Mouse (Mus musculus) forebrain, embryonic 12.5 days (tissue): ENCODE data around the gene Spats2l. TPM values are rescaled to one million over a fixed set of nuclear protein-coding genes. Genes with fewer than 3 reads are reported as not detected.

Source experiments
- ATAC-seq: fragments of 200-750 bp; cut with Nextera tagmentation; 2 replicates; pipeline ENCODE4 v1.8.0; 2017; ENCODE audit warnings: moderate TSS enrichment; ENCODE audit not compliant: low FRiP score
- H3K27ac ChIP-seq: fragments of 300-500 bp; sonication (generic); 2 replicates; pipeline ENCODE4 v1.5.1; 2016; ENCODE audit warnings: mild to moderate bottlenecking
- H3K27me3 ChIP-seq: fragments of 300-500 bp; sonication (generic); 2 replicates; pipeline ENCODE4 v1.6.1; 2016; ENCODE audit warnings: mild to moderate bottlenecking
- H3K36me3 ChIP-seq: fragments of 300-500 bp; sonication (generic); replicated peaks from 2 replicates; pipeline ENCODE4 v1.6.1; 2016; ENCODE audit warnings: mild to moderate bottlenecking
- H3K4me1 ChIP-seq: fragments of 300-500 bp; sonication (generic); 2 replicates; pipeline ENCODE4 v1.6.1; 2016
- H3K4me2 ChIP-seq: fragments of 300-500 bp; sonication (generic); 2 replicates; pipeline ENCODE4 v1.6.1; 2016; ENCODE audit warnings: mild to moderate bottlenecking, moderate library complexity
- H3K4me3 ChIP-seq: fragments of 300-500 bp; sonication (generic); replicated peaks from 2 replicates; pipeline ENCODE4 v1.5.1; 2016; ENCODE audit warnings: mild to moderate bottlenecking
- H3K9ac ChIP-seq: fragments of 300-500 bp; sonication (generic); 2 replicates; pipeline ENCODE4 v1.6.1; 2016; ENCODE audit warnings: mild to moderate bottlenecking
- H3K9me3 ChIP-seq: fragments of 300-500 bp; sonication (generic); 2 replicates; pipeline ENCODE4 v1.6.1; 2016
- WGBS: fragments of 180-500 bp; shearing (Covaris S2); methylation state at CpG from one replicate; pipeline ENCODE4 v1.1.7; 2016; 5-methylcytosine and 5-hydroxymethylcytosine counted together
- polyA plus RNA-seq: library from polyadenylated mRNA; unstranded; fragments of >200 nt; fragmentation: Nextera tagmentation; extraction: Ambion mirVana; gene quantifications from 2 replicates; pipeline ENCODE4 v1.2.1, GENCODE M21; 2016

Spats2l gene
- polyA plus RNA-seq, 1 experiment from 2014 or later = 57.2 TPM

GRCm38 (mm10) chr1:57868651-57869050 is 94.7 kb downstream of the Spats2l start:
- WGBS = 83% methylated on average over 13 of the region's 13 CpGs
- no peaks in the 10 kb centered on the region for H3K27me3 ChIP-seq
- no peak for ATAC-seq
- no peak overlapping the region for H3K4me2 ChIP-seq
- H3K4me1 ChIP-seq = peaks cover 47% of the 10 kb centered on the region
- no peak overlapping the region for H3K4me3 ChIP-seq
- no peaks in the 10 kb centered on the region for H3K9me3 ChIP-seq
- H3K9ac ChIP-seq = no peak overlapping the region
- H3K27ac ChIP-seq = no peak overlapping the region
- no peaks in the 10 kb centered on the region for H3K36me3 ChIP-seq

- Histone ChIP-seq H3K9me3 (no peaks in the 10 kb centered on the region), H3K4me1 (peaks cover 60% of the 10 kb centered on the region), H3K4me3 (no peak overlapping the region), H3K9ac (no peak overlapping the region), H3K27ac (peak overlapping the region; percentile 50; the same call in 1 of the 2 replicates), H3K27me3 (no peaks in the 10 kb centered on the region), H3K36me3 (no peaks in the 10 kb centered on the region), H3K4me2 (no peak overlapping the region)
- ATAC-seq = peak; percentile 17; the same call in 1 of the 2 replicates
- WGBS = 12% methylated on average over 3 of the region's 3 CpGs
Measured at GRCm38 (mm10) chr1:57872006-57872405, 98.0 kb downstream of the Spats2l start.

- H3K27me3 ChIP-seq = no peaks in the 10 kb centered on the region
- H3K4me2 ChIP-seq = no peak overlapping the region
- H3K9ac ChIP-seq = no peak overlapping the region
- no peak overlapping the region for H3K27ac ChIP-seq
- WGBS = 78% methylated on average over 7 of the region's 7 CpGs
- no peak overlapping the region for H3K4me3 ChIP-seq
- ATAC-seq = no peak
- H3K4me1 ChIP-seq = peaks cover 49% of the 10 kb centered on the region
- no peaks in the 10 kb centered on the region for H3K9me3 ChIP-seq
- no peaks in the 10 kb centered on the region for H3K36me3 ChIP-seq
Measured at GRCm38 (mm10) chr1:57873996-57874395, 100.0 kb downstream of the Spats2l start.

- Histone ChIP-seq H3K36me3 (no peaks in the 10 kb centered on the region), H3K9ac (no peak overlapping the region), H3K4me1 (peaks cover 47% of the 10 kb centered on the region), H3K27me3 (no peaks in the 10 kb centered on the region), H3K4me3 (no peak overlapping the region), H3K4me2 (no peak overlapping the region), H3K27ac (peak overlapping the region; percentile 75), H3K9me3 (no peaks in the 10 kb centered on the region)
- 72% methylated on average over 6 of the region's 6 CpGs for WGBS
- ATAC-seq = no peak
Measured at GRCm38 (mm10) chr1:57875109-57875508, 101.1 kb downstream of the Spats2l start.

GRCm38 (mm10) chr1:57875512-57875911 is 101.5 kb downstream of the Spats2l start:
- H3K4me2 ChIP-seq = no peak overlapping the region
- no peaks in the 10 kb centered on the region for H3K27me3 ChIP-seq
- H3K4me3 ChIP-seq = no peak overlapping the region
- H3K27ac ChIP-seq = peak overlapping the region; percentile 75
- 43% methylated on average over 7 of the region's 7 CpGs for WGBS
- H3K4me1 ChIP-seq = peaks cover 43% of the 10 kb centered on the region
- no peak overlapping the region for H3K9ac ChIP-seq
- no peaks in the 10 kb centered on the region for H3K36me3 ChIP-seq
- ATAC-seq = peak; percentile 59; the same call in 1 of the 2 replicates
- H3K9me3 ChIP-seq = no peaks in the 10 kb centered on the region

- Histone ChIP-seq H3K9me3 (no peaks in the 10 kb centered on the region), H3K4me3 (no peak overlapping the region), H3K27ac (no peak overlapping the region), H3K4me1 (peaks cover 12% of the 10 kb centered on the region), H3K9ac (no peak overlapping the region), H3K36me3 (no peaks in the 10 kb centered on the region), H3K27me3 (no peaks in the 10 kb centered on the region), H3K4me2 (no peak overlapping the region)
- ATAC-seq = no peak
- 93% methylated on average over 6 of the region's 6 CpGs for WGBS
Measured at GRCm38 (mm10) chr1:57878957-57879356, 105.0 kb downstream of the Spats2l start.

- 78% methylated on average over 2 of the region's 2 CpGs for WGBS
- no peak overlapping the region for H3K4me3 ChIP-seq
- no peak overlapping the region for H3K27ac ChIP-seq
- H3K4me1 ChIP-seq = no peaks in the 10 kb centered on the region
- H3K9me3 ChIP-seq = no peaks in the 10 kb centered on the region
- H3K27me3 ChIP-seq = no peaks in the 10 kb centered on the region
- no peak overlapping the region for H3K9ac ChIP-seq
- no peak overlapping the region for H3K4me2 ChIP-seq
- no peaks in the 10 kb centered on the region for H3K36me3 ChIP-seq
- no peak for ATAC-seq
Measured at GRCm38 (mm10) chr1:57884867-57885266, 110.9 kb downstream of the Spats2l start.

- Histone ChIP-seq H3K4me3 (no peak overlapping the region), H3K9ac (no peak overlapping the region), H3K27ac (no peak overlapping the region), H3K36me3 (no peaks in the 10 kb centered on the region), H3K4me1 (peaks cover 9% of the 10 kb centered on the region), H3K4me2 (no peak overlapping the region), H3K27me3 (no peaks in the 10 kb centered on the region), H3K9me3 (no peaks in the 10 kb centered on the region)
- ATAC-seq = no peak
- WGBS = 54% methylated on average over 5 of the region's 5 CpGs
Measured at GRCm38 (mm10) chr1:57889803-57890202, 115.8 kb downstream of the Spats2l start.

GRCm38 (mm10) chr1:57890259-57890902 is 116.4 kb downstream of the Spats2l start:
- Histone ChIP-seq H3K9me3 (no peaks in the 10 kb centered on the region), H3K27me3 (no peaks in the 10 kb centered on the region), H3K27ac (0 out of 2 replicates have a peak overlapping the region, but pooled peaks have one; percentile 42), H3K36me3 (no peaks in the 10 kb centered on the region), H3K4me2 (no peak overlapping the region), H3K9ac (no peak overlapping the region), H3K4me3 (no peak overlapping the region), H3K4me1 (peaks cover 9% of the 10 kb centered on the region)
- 8% methylated on average over 5 of the region's 5 CpGs for WGBS
- ATAC-seq = peak; percentile 41; the same call in 1 of the 2 replicates

- Histone ChIP-seq H3K27ac (0 out of 2 replicates have a peak overlapping the region, but pooled peaks have one; percentile 42), H3K36me3 (no peaks in the 10 kb centered on the region), H3K4me2 (no peak overlapping the region), H3K9me3 (no peaks in the 10 kb centered on the region), H3K27me3 (no peaks in the 10 kb centered on the region), H3K4me1 (peaks cover 9% of the 10 kb centered on the region), H3K9ac (no peak overlapping the region), H3K4me3 (no peak overlapping the region)
- ATAC-seq = no peak
- whole genome bisulfite sequencing = 78% methylated on average over 8 of the region's 8 CpGs
Measured at GRCm38 (mm10) chr1:57890903-57891267, 116.9 kb downstream of the Spats2l start.

- no peak overlapping the region for H3K9ac ChIP-seq
- H3K36me3 ChIP-seq = no peaks in the 10 kb centered on the region; the same call in 1 of the 2 replicates
- 95% methylated on average over 3 of the region's 3 CpGs for WGBS
- H3K4me1 ChIP-seq = no peaks in the 10 kb centered on the region
- no peaks in the 10 kb centered on the region for H3K9me3 ChIP-seq
- ATAC-seq = no peak
- H3K27me3 ChIP-seq = no peaks in the 10 kb centered on the region
- H3K4me2 ChIP-seq = no peak overlapping the region
- no peak overlapping the region for H3K4me3 ChIP-seq
- no peak overlapping the region for H3K27ac ChIP-seq
Measured at GRCm38 (mm10) chr1:57901494-57901893, 127.5 kb downstream of the Spats2l start.

GRCm38 (mm10) chr1:57903793-57904192 is 129.8 kb downstream of the Spats2l start:
- Histone ChIP-seq H3K4me2 (no peak overlapping the region), H3K4me1 (no peaks in the 10 kb centered on the region), H3K36me3 (no peaks in the 10 kb centered on the region; the same call in 1 of the 2 replicates), H3K27me3 (no peaks in the 10 kb centered on the region), H3K9ac (no peak overlapping the region), H3K27ac (no peak overlapping the region), H3K9me3 (no peaks in the 10 kb centered on the region), H3K4me3 (no peak overlapping the region)
- ATAC-seq = no peak
- WGBS = 84% methylated on average over 7 of the region's 7 CpGs

GRCm38 (mm10) chr1:57905912-57906311 is 131.9 kb downstream of the Spats2l start:
- WGBS = 80% methylated on average over 3 of the region's 3 CpGs
- Histone ChIP-seq H3K36me3 (no peaks in the 10 kb centered on the region; the same call in 1 of the 2 replicates), H3K4me2 (no peak overlapping the region), H3K9ac (no peak overlapping the region), H3K27ac (no peak overlapping the region), H3K9me3 (no peaks in the 10 kb centered on the region), H3K4me1 (no peaks in the 10 kb centered on the region), H3K27me3 (no peaks in the 10 kb centered on the region), H3K4me3 (no peak overlapping the region)
- ATAC-seq = no peak
